20 mouse cellular contexts compared by ENCODE assay signal in genomic region chr2:113949296-113949990, GRCm38 (mm10).
DNase-seq lines count a peak whose midpoint lies in the region; TF ChIP-seq lines count a peak whose summit lies in the region.
"Had no signal": no experiment of that assay in that cellular context is flagged by ENCODE, and none has a peak within 500 bp of the region (broad histone marks: within the 10 kb centered on the region; RNA-seq: fewer than 3 reads in every experiment).

No protein-coding gene starts in this region.

- no peak overlapping the region for H3K27ac ChIP-seq in heart, adult 2 months
- H3K27ac ChIP-seq: embryonic facial prominence, embryonic 10.5 days; hindbrain, embryonic 14.5 days; kidney, embryonic 15.5 days; limb, embryonic 15.5 days; midbrain, embryonic 10.5 days; neural tube, embryonic 13.5 days had no signal

- H3K9ac ChIP-seq in heart, adult 2 months (ENCODE audit: low read depth, low read length): no peak overlapping the region
- H3K9ac ChIP-seq: hindbrain, embryonic 14.5 days; kidney, embryonic 15.5 days; limb, embryonic 15.5 days; liver, postnatal 0 days; neural tube, embryonic 13.5 days had no signal

- no peaks in the 10 kb centered on the region for H3K27me3 ChIP-seq in heart, adult 2 months (ENCODE audit: control insufficient read depth, insufficient read depth, low read length)
- H3K27me3 ChIP-seq: kidney, embryonic 15.5 days; limb, embryonic 15.5 days; neural tube, embryonic 13.5 days had no signal

- no peak for TF ChIP-seq EP300 in heart, adult 2 months (IDR thresholded peaks at IDR 0.05; ENCODE audit: insufficient read depth, low read depth, low read length)

- H3K36me3 ChIP-seq in heart, adult 2 months (ENCODE audit: control insufficient read depth, insufficient read depth, low read length): no peaks in the 10 kb centered on the region
- H3K36me3 ChIP-seq: embryonic facial prominence, embryonic 10.5 days; G1E; kidney, embryonic 15.5 days; limb, embryonic 15.5 days; midbrain, embryonic 10.5 days; neural tube, embryonic 13.5 days had no signal

- 53% methylated on average over 2 of the region's 2 CpGs for WGBS in heart, adult 2 months

- intact Hi-C loops in heart, adult 2 months (cut with DNase I): no loop called here

- no peaks in the 10 kb centered on the region; the same call in 1 of the 2 replicates for H3K4me1 ChIP-seq in heart, adult 2 months (ENCODE audit: control insufficient read depth, insufficient read depth, low read length)
- H3K4me1 ChIP-seq: embryonic facial prominence, embryonic 10.5 days; kidney, embryonic 15.5 days; limb, embryonic 15.5 days; midbrain, embryonic 10.5 days; neural tube, embryonic 13.5 days had no signal

- H3K79me2 ChIP-seq in heart, adult 2 months (replicated peaks; ENCODE audit: control insufficient read depth, insufficient read depth, low read length): no peaks in the 10 kb centered on the region

- no peak overlapping the region for H3K4me3 ChIP-seq in heart, adult 2 months
- H3K4me3 ChIP-seq: embryonic facial prominence, embryonic 10.5 days; erythroblast, embryonic 14.5 days; kidney, embryonic 15.5 days; limb, embryonic 15.5 days; midbrain, embryonic 10.5 days; neural tube, embryonic 13.5 days had no signal

- peak; percentile 14 for DNase-seq in cerebellum, adult 11-12 months
- no peak for DNase-seq in cerebellum, adult 8-10 months
- DNase-seq in frontal cortex, adult 2 months (ENCODE audit: extremely low spot score in 1 of 2, low spot score in 1 of 2): peak; percentile 4 to 31
- DNase-seq in frontal cortex, postnatal 25 days (ENCODE audit: low spot score in 2 of 2): no peak
- DNase-seq in right cerebral cortex, adult 18-20 months: peak; percentile 5
- DNase-seq in right cerebral cortex, postnatal 25 days: no peak
- peak; percentile 7 to 21 for DNase-seq in layer of hippocampus, postnatal 36 days
- no peak for DNase-seq in heart, adult 2 months
- DNase-seq: heart, postnatal 14 days; liver, postnatal 0 days; lung, postnatal 36 days; thymus, adult 18-20 months had no signal

- TF ChIP-seq POLR2A in heart, adult 2 months (IDR thresholded peaks at IDR 0.05; ENCODE audit: insufficient read depth, low read depth, low read length): no peak

- no peak for TF ChIP-seq CTCF in heart, adult 2 months (IDR thresholded peaks at IDR 0.05)

Comparison
In these comparisons a context has a peak if more than half of its experiments do, and no peak if none do; other contexts are left out.
1. DNase-seq: peak in cerebellum, adult 11-12 months (single experiment), frontal cortex, adult 2 months (2 of 2), right cerebral cortex, adult 18-20 months (single experiment) and layer of hippocampus, postnatal 36 days (2 of 2); none in cerebellum, adult 8-10 months (single experiment), frontal cortex, postnatal 25 days (0 of 2), right cerebral cortex, postnatal 25 days (single experiment) and heart, adult 2 months (0 of 2).